1 mouse cellular context compared by ENCODE assay signal in genomic region chr11:117779434-117780198, GRCm38 (mm10).
TF ChIP-seq lines count a peak whose summit lies in the region.

No protein-coding gene starts in this region.

TF ChIP-seq in ES-E14, 5 proteins besides CTCF, POLR2A, EP300 and RAD21:
- TF ChIP-seq CHD2 (IDR thresholded peaks at IDR 0.05; ENCODE audit: low read depth, low read length) (no peak), HCFC1 (IDR thresholded peaks at IDR 0.05; ENCODE audit: borderline replicate concordance, insufficient read depth, low read length) (no peak), MAFK (IDR thresholded peaks at IDR 0.05; ENCODE audit: insufficient read depth, low read depth, low read length) (no peak), ZNF384 (IDR thresholded peaks at IDR 0.05; ENCODE audit: low read depth, low read length) (no peak), ZC3H11A (IDR thresholded peaks at IDR 0.05; ENCODE audit: borderline replicate concordance, low read depth, low read length) (no peak)
TF ChIP-seq in ES-E14: peak in this region for 0.
